Mouse (Mus musculus) liver, postnatal 0 days (tissue): ENCODE measurements at regions not wholly inside any gene's neighbourhood (a gene's known extent, or its start where the extent isn't known, plus 50 kb on each side); places are given as distances from the start of the nearest gene placed in this dataset.

ENCODE experiments used
- CTCF ChIP-seq: sonication (generic); IDR thresholded peaks from 2 replicates; pipeline ENCODE4 v1.5.1; 2016; ENCODE audit warnings: antibody characterized with exemption, low read depth
- EP300 ChIP-seq: IDR thresholded peaks from 2 replicates; pipeline ENCODE4 v1.6.1; 2016; ENCODE audit warnings: antibody characterized with exemption, low read depth, mild to moderate bottlenecking

DNA sequence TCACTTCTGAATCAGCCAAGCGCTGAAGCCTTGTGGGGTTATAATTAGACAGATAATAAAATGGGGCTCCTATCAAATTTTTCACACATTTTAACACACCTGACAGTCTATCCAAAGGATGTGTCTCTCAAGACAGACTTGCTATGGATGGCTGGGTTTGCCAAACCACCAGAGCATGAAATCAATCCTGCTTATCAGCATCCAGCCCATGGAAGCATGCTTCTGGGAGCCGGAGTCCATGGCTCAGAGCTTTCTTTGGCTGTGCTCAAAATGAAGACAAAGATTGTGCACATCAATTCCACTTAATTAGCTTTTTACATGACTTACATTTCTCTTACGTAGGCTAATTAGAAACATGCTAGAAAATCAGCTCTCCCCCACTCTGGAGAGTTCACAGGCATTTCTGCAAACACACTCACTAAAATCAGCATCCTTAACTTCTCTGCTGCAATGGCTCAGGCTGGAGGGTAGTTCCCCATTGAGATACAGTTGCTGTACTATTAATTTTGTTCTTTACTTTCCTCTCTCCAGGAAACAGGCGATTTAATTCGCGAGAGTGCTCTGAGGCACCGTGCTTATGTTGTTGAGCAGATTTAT, 135.6 kb downstream of the Fam174a start:
- TF ChIP-seq CTCF: no peak
- TF ChIP-seq EP300: no peak
